Mouse (Mus musculus): ENCODE data around the gene Olfr1489. TPM values are rescaled to one million over a fixed set of nuclear protein-coding genes. Genes with fewer than 3 reads are reported as not detected.
"Not testable (repeated sequence)": the region's sequence is repeated elsewhere in the genome, so short reads cannot be mapped to it uniquely, and the experiment has no call there.

Gene Olfr1489
- not detected in 2 replicates for polyA plus RNA-seq (2014; fragmentation: Nextera tagmentation; extraction: Ambion mirVana)

GRCm38 (mm10) chr19:13631321-13631720 is at the start of gene Olfr1489:
Olfr1489 (plus strand) TSS chr19:13631621.
- Histone ChIP-seq H3K27ac (replicated peaks; ENCODE audit: low read depth, low read length) (no peak within 1 kb of the TSS), H3K9me3 (ENCODE audit: control insufficient read depth, low read length) (peaks cover 11% of the 10 kb centered on the region; the same call in 1 of the 2 replicates), H3K4me1 (ENCODE audit: control insufficient read depth, insufficient read depth, low read length) (no peaks in the 10 kb centered on the region), H3K4me3 (replicated peaks; ENCODE audit: low read depth, low read length) (no peak within 1 kb of the TSS), H3K36me3 (ENCODE audit: control insufficient read depth, insufficient read depth, low read length) (no peaks in the 10 kb centered on the region), H3K9ac (replicated peaks; ENCODE audit: low read length) (no peak within 1 kb of the TSS), H3K4me2 (ENCODE audit: low read length) (no peak within 1 kb of the TSS), H3K27me3 (ENCODE audit: control insufficient read depth, insufficient read depth, low read length) (no peaks in the 10 kb centered on the region)
- no peak for ATAC-seq (ENCODE audit: low FRiP score, low TSS enrichment)
- DNase-seq = no peak
- WGBS = 88% methylated on average over 1 of the region's 1 CpGs

DNA sequence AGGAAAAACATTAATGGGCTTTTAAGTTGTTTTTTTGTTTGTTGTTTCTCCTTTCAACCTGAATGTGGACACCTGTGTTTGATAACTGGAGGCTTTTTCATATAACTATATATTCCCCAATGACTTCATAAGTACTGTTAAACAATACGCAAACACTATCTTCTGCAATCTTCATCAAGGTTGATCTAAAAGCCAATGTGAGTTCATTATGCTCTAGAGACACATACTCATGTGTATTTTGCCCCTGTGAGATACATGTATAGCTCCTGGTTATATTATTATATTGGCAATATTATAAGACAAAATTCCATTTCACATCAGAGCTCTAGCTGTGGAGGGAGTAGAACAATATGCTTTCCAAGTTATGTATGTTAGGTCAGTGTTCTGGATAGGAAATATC is 48.2 kb upstream of the Olfr1489 start, which contains the start of gene Olfr1484:
Olfr1484 (plus strand) TSS at position 301 of the 400 bp plus-strand sequence.
- ATAC-seq (ENCODE audit: low FRiP score, low TSS enrichment) = no peak
- no peak within 1 kb of the TSS for H3K4me3 ChIP-seq (replicated peaks; ENCODE audit: low read depth, low read length)
- 90% methylated on average over 1 of the region's 1 CpGs for WGBS
- no peak for DNase-seq
- no peaks in the 10 kb centered on the region for H3K4me1 ChIP-seq (ENCODE audit: control insufficient read depth, insufficient read depth, low read length)
- H3K9ac ChIP-seq (replicated peaks; ENCODE audit: low read length) = no peak within 1 kb of the TSS
- no peaks in the 10 kb centered on the region for H3K9me3 ChIP-seq (ENCODE audit: control insufficient read depth, low read length)
- H3K36me3 ChIP-seq (ENCODE audit: control insufficient read depth, insufficient read depth, low read length) = no peaks in the 10 kb centered on the region
- H3K4me2 ChIP-seq (ENCODE audit: low read length) = no peak within 1 kb of the TSS
- H3K27me3 ChIP-seq (ENCODE audit: control insufficient read depth, insufficient read depth, low read length) = no peaks in the 10 kb centered on the region
- no peak within 1 kb of the TSS for H3K27ac ChIP-seq (replicated peaks; ENCODE audit: low read depth, low read length)

GRCm38 (mm10) chr19:13617075-13617474 is 14.3 kb upstream of the Olfr1489 start, which contains the start of gene Olfr1487:
Olfr1487 (plus strand) TSS chr19:13617375.
- WGBS = 94% methylated on average over 2 of the region's 2 CpGs

DNA sequence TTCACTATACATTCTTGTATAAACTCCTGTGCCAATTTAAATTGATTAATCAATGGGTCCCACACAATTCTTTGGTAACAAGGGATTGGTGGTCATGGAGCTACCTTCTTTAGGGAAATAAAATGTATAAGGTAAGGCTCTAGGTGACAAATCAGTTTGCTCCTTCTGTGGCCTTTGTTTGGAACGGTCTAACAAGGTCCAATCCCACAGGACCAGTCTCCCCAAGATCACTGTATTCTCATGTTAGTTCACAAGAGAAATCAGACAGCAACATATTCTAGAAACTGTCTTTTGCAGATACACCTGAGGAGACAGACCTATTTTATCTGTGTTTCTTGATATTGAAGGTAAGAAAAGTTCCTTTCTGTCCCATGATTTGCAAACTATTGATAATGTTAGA is 19.4 kb downstream of the Olfr1489 start, which contains the start of gene Olfr1490:
Olfr1490 (plus strand) TSS at position 301 of the 400 bp plus-strand sequence.
- no peak within 1 kb of the TSS for H3K4me2 ChIP-seq (ENCODE audit: low read length)

More at GRCm38 (mm10) chr19:13617075-13617474, 14.3 kb upstream of the Olfr1489 start, which contains the start of gene Olfr1487:
- not testable (repeated sequence) for H3K36me3 ChIP-seq (ENCODE audit: control insufficient read depth, insufficient read depth, low read length); ATAC-seq (ENCODE audit: low FRiP score, low TSS enrichment); H3K4me3 ChIP-seq (replicated peaks; ENCODE audit: low read depth, low read length); DNase-seq; H3K4me1 ChIP-seq (ENCODE audit: control insufficient read depth, insufficient read depth, low read length); H3K4me2 ChIP-seq (ENCODE audit: low read length); H3K27ac ChIP-seq (replicated peaks; ENCODE audit: low read depth, low read length); H3K27me3 ChIP-seq (ENCODE audit: control insufficient read depth, insufficient read depth, low read length); H3K9ac ChIP-seq (replicated peaks; ENCODE audit: low read length)
- peaks cover 20% of the 10 kb centered on the region; the same call in 1 of the 2 replicates for H3K9me3 ChIP-seq (ENCODE audit: control insufficient read depth, low read length)

More for the DNA sequence above, 19.4 kb downstream of the Olfr1489 start, which contains the start of gene Olfr1490:
- DNase-seq = no peak
- no peak within 1 kb of the TSS for H3K4me3 ChIP-seq (replicated peaks; ENCODE audit: low read depth, low read length)
- no peaks in the 10 kb centered on the region for H3K9me3 ChIP-seq (ENCODE audit: control insufficient read depth, low read length)
- 76% methylated on average over 1 of the region's 1 CpGs for WGBS
- no peaks in the 10 kb centered on the region for H3K4me1 ChIP-seq (ENCODE audit: control insufficient read depth, insufficient read depth, low read length)
- H3K27ac ChIP-seq (replicated peaks; ENCODE audit: low read depth, low read length) = no peak within 1 kb of the TSS
- no peaks in the 10 kb centered on the region for H3K27me3 ChIP-seq (ENCODE audit: control insufficient read depth, insufficient read depth, low read length)
- no peak within 1 kb of the TSS for H3K9ac ChIP-seq (replicated peaks; ENCODE audit: low read length)
- ATAC-seq (ENCODE audit: low FRiP score, low TSS enrichment) = no peak
- no peaks in the 10 kb centered on the region for H3K36me3 ChIP-seq (ENCODE audit: control insufficient read depth, insufficient read depth, low read length)

Small RNAs within 50 kb of the gene (microRNA-seq; reads per million reads assigned to microRNA genes)
- gene Gm22323 (not detected), gene Gm23931 (not detected)

Other genes starting within 250 kb of the Olfr1489 start
- not detected in 2 replicates for gene Olfr1469, start 223.8 kb upstream of the Olfr1489 start, polyA plus RNA-seq (2014; fragmentation: Nextera tagmentation; extraction: Ambion mirVana)
- not detected in 2 replicates for gene Olfr1471, start 188.2 kb upstream of the Olfr1489 start, polyA plus RNA-seq (2014; fragmentation: Nextera tagmentation; extraction: Ambion mirVana)
- not detected in 2 replicates for gene Olfr1472, start 175.5 kb upstream of the Olfr1489 start, polyA plus RNA-seq (2014; fragmentation: Nextera tagmentation; extraction: Ambion mirVana)
- gene Olfr1474, start 162.1 kb upstream of the Olfr1489 start, polyA plus RNA-seq (2014; fragmentation: Nextera tagmentation; extraction: Ambion mirVana) = not detected in 2 replicates
- not detected in 2 replicates for gene Olfr1475, start 151.4 kb upstream of the Olfr1489 start, polyA plus RNA-seq (2014; fragmentation: Nextera tagmentation; extraction: Ambion mirVana)
- not detected in 2 replicates for gene Olfr1477, start 131.1 kb upstream of the Olfr1489 start, polyA plus RNA-seq (2014; fragmentation: Nextera tagmentation; extraction: Ambion mirVana)
- gene Olfr1480, start 103.7 kb upstream of the Olfr1489 start, polyA plus RNA-seq (2014; fragmentation: Nextera tagmentation; extraction: Ambion mirVana) = not detected in 2 replicates
- gene Olfr1484, start 48.1 kb upstream of the Olfr1489 start, polyA plus RNA-seq (2014; fragmentation: Nextera tagmentation; extraction: Ambion mirVana) = not detected in 2 replicates
- not detected in 2 replicates for gene Olfr1487, start 14.2 kb upstream of the Olfr1489 start, polyA plus RNA-seq (2014; fragmentation: Nextera tagmentation; extraction: Ambion mirVana)
- gene Olfr1490, start 19.5 kb downstream of the Olfr1489 start, polyA plus RNA-seq (2014; fragmentation: Nextera tagmentation; extraction: Ambion mirVana) = not detected in 2 replicates
- gene Olfr1491, start 65.6 kb downstream of the Olfr1489 start, polyA plus RNA-seq (2014; fragmentation: Nextera tagmentation; extraction: Ambion mirVana) = not detected in 2 replicates
- not detected in 2 replicates for gene Olfr1493-ps1, start 91.7 kb downstream of the Olfr1489 start, polyA plus RNA-seq (2014; fragmentation: Nextera tagmentation; extraction: Ambion mirVana)
- gene Olfr1494, start 108.1 kb downstream of the Olfr1489 start, polyA plus RNA-seq (2014; fragmentation: Nextera tagmentation; extraction: Ambion mirVana) = not detected in 2 replicates
- not detected in 2 replicates for gene Olfr1495, start 133.0 kb downstream of the Olfr1489 start, polyA plus RNA-seq (2014; fragmentation: Nextera tagmentation; extraction: Ambion mirVana)
- gene Olfr1496, start 146.3 kb downstream of the Olfr1489 start, polyA plus RNA-seq (2014; fragmentation: Nextera tagmentation; extraction: Ambion mirVana) = not detected in 2 replicates
- not detected in 2 replicates for gene Olfr1497, start 166.6 kb downstream of the Olfr1489 start, polyA plus RNA-seq (2014; fragmentation: Nextera tagmentation; extraction: Ambion mirVana)
- gene Olfr1499, start 187.8 kb downstream of the Olfr1489 start, polyA plus RNA-seq (2014; fragmentation: Nextera tagmentation; extraction: Ambion mirVana) = not detected in 2 replicates
- gene Olfr1500, start 198.9 kb downstream of the Olfr1489 start, polyA plus RNA-seq (2014; fragmentation: Nextera tagmentation; extraction: Ambion mirVana) = not detected in 2 replicates
- gene Olfr1501, start 219.1 kb downstream of the Olfr1489 start, polyA plus RNA-seq (2014; fragmentation: Nextera tagmentation; extraction: Ambion mirVana) = not detected in 2 replicates
- gene Olfr1502, start 230.2 kb downstream of the Olfr1489 start, polyA plus RNA-seq (2014; fragmentation: Nextera tagmentation; extraction: Ambion mirVana) = not detected in 2 replicates